Mouse (Mus musculus) CH12F3 (cell line): ENCODE measurements at regions not wholly inside any gene's neighbourhood (a gene's known extent, or its start where the extent isn't known, plus 50 kb on each side); places are given as distances from the start of the nearest gene placed in this dataset.

Experiments used
- in situ Hi-C: fragments of 300-500 bp; cut with MboI; formaldehyde crosslinking; loops from 2 replicates; pipeline ENCODE4 v1.14.3; 2020; ENCODE audit warnings: low sequenced_read_pairs

DNA sequence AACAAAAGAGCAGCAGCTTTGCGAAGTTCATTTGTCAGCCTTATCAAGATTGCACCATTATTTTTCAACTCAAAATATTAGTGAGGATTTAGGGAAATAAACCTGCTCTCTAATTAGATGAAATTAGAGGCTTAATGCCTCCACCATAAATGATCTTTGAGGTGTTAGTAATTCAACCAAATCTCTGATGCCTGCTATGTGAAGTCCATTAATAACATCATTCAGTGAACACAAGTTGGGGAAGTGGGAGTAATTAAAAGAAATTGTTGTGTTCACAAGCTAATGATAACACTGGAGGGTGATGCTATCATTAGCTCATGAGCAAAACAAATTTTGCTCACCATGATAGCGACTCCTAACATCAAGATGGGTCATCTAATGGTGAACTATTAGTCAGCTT, 246.0 kb downstream of the Ttc6 start:
- in situ Hi-C loops: no loop called here

DNA sequence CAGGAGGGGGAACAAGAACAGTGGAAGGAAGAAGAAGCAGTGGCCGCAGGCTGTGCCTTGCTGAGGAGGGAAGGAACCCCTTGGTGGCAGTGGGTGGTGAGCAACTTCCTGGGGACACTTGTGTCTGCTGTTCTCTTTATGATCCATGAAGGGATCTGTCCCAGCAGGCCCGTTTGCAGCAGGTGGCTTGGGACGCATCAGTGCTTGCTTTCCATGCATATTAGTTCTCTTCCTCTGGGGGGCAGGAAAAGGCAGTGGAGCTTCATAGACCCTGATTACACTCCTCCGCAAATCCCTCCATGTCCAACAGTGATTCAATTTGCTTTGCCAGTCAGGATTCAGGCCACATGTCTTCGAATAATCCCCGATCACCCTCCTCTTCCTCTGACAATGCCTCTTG, 259.9 kb downstream of the Ttc6 start:
- in situ Hi-C loops: no loop called here

DNA sequence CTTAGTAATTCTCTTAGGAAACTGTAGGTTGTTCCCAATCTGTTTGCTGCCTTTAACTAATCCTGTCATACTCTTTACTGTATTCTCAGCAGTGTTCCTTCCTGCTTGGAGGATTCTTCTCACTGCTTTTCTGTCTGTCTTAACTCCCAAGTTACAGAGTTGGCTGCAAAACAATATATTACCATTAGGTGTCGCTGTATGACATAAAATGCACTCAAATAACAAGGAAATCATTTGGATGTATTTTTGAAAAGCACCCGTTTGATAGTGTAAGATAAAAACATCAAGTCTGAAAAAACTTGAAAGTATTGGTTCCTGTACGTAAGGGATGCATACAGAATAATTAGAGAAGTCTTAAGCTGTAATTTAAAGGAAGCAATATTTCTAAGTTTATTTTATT, 261.8 kb downstream of the Ttc6 start:
- in situ Hi-C loops: loop anchor here (25.0 kb wide), 1 partner anchor 1112 kb away; no protein-coding TSS in a partner anchor

GRCm38 (mm10) chr12:57842813-57843212, 278.9 kb downstream of the Ttc6 start:
- in situ Hi-C loops: loop anchor here (25.0 kb wide), 1 partner anchor 1094 kb away; no protein-coding TSS in a partner anchor

- in situ Hi-C loops: no loop called here
Observed at GRCm38 (mm10) chr12:57871028-57871427, 307.1 kb downstream of the Ttc6 start.

GRCm38 (mm10) chr12:57890783-57891478, 320.6 kb upstream of the Sstr1 start:
- in situ Hi-C loops: no loop called here

DNA sequence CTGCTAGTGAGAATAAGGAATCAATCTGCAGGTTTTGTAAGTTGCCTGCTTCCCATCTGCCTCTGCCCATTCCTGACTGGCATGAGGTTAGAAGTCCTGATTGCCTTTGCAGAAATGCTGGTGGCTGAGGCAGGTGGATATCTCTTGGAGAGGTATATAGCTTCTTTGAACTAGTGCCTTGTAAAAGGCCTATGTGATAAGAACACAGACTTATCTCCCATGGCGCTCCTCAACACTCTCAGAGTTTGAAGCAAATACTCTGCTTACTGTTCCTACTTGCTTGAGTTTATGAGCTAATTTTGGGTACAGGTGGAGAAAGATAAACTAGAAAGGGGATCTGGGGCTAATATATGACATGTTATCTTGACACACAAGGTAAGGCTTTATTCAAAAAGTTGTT, 320.0 kb upstream of the Sstr1 start:
- in situ Hi-C loops: no loop called here

- in situ Hi-C loops: no loop called here
Observed at GRCm38 (mm10) chr12:57897751-57898250, 313.8 kb upstream of the Sstr1 start.

- in situ Hi-C loops: no loop called here
Observed at GRCm38 (mm10) chr12:57904658-57905057, 306.9 kb upstream of the Sstr1 start.

GRCm38 (mm10) chr12:57918211-57918610, 293.4 kb upstream of the Sstr1 start:
- in situ Hi-C loops: no loop called here

GRCm38 (mm10) chr12:57922031-57922430, 289.5 kb upstream of the Sstr1 start:
- in situ Hi-C loops: no loop called here

- in situ Hi-C loops: no loop called here
Observed at GRCm38 (mm10) chr12:57924422-57924821, 287.1 kb upstream of the Sstr1 start.

DNA sequence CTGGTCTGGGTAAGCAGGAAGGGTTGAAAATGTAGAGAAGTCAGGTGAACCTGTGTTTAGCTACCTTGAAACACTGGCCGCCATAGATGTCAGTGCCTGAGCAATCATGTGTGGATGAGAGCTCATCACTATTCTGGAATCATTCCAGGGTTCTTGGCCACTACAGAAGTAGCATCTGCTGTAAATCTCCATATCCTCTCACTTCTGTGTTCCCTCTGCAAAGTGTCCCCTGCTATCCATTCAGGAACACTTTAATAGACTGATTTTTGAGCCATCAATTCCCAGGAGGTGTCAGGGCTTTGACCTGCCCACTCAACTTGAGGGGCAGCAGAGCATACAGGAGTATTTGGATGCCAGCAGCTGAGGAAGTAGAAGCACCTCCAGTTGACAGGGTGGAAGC, 284.7 kb upstream of the Sstr1 start:
- in situ Hi-C loops: no loop called here

- in situ Hi-C loops: no loop called here
Observed at GRCm38 (mm10) chr12:57928030-57928429, 283.5 kb upstream of the Sstr1 start.

- in situ Hi-C loops: no loop called here
Observed at GRCm38 (mm10) chr12:57931856-57932255, 279.7 kb upstream of the Sstr1 start.

GRCm38 (mm10) chr12:57949886-57950285, 261.7 kb upstream of the Sstr1 start:
- in situ Hi-C loops: no loop called here

- in situ Hi-C loops: no loop called here
Observed at GRCm38 (mm10) chr12:57958527-57958926, 253.0 kb upstream of the Sstr1 start.

DNA sequence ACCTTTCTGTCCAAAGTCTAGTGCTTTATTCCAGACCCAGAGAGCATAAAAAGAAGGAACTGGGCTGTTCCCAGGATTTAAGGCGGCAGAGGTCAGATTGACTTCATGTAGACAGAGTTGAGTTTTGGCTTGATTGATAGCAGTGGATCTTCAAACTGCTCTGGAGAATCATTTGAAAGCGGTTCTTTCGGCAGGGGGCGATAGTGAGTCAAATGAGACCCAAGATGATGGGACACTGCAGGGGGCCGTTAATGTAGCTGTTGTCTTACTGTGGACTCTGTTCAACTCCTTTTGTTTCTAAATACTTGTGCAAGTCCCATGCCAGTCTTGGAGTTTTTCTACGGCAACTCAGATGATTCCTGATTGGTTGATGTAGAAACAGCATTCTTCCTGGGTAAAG, 251.4 kb upstream of the Sstr1 start:
- in situ Hi-C loops: no loop called here

- in situ Hi-C loops: no loop called here
Observed at GRCm38 (mm10) chr12:57969168-57969567, 242.4 kb upstream of the Sstr1 start.

DNA sequence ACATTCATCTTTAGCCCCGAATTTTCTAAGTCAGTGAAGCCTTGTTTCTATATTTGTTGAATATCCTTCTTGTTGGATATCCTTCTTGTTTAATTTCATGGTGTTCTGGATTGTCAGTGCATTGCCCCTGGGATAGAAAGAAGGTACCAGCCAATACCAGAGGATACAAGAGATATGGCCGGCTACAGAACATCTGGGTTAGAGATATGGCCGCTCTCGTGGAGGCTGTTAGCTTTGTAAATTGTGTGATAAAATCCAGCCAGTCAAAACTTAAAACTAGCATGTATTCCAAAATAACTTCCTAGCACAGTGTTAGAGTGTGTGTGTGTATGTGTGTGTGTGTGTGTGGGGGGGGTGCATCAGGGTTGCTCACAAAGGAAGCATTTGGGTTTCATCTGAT, 241.4 kb upstream of the Sstr1 start:
- in situ Hi-C loops: no loop called here

- in situ Hi-C loops: no loop called here
Observed at GRCm38 (mm10) chr12:57972484-57972883, 239.1 kb upstream of the Sstr1 start.
